Mouse (Mus musculus) heart, embryonic 16.5 days (tissue): ENCODE results near the gene Ank3. TPM values are rescaled to one million over a fixed set of nuclear protein-coding genes. Genes with fewer than 3 reads are reported as not detected.

Source experiments
- ATAC-seq: fragments of 200-750 bp; cut with Nextera tagmentation; replicated peaks from 2 replicates; pipeline ENCODE4 v1.8.0; 2017; ENCODE audit warnings: moderate number of reproducible peaks; ENCODE audit not compliant: insufficient read depth, low FRiP score; ENCODE audit errors: extremely low read depth
- H3K27ac ChIP-seq: fragments of 300-500 bp; sonication (generic); 2 replicates; pipeline ENCODE4 v1.5.1; 2014; ENCODE audit warnings: mild to moderate bottlenecking, low read length, control low read depth, moderate library complexity
- H3K27me3 ChIP-seq: fragments of 300-500 bp; sonication (generic); 2 replicates; pipeline ENCODE4 v1.6.1; 2014; ENCODE audit warnings: low read length, mixed read lengths; ENCODE audit not compliant: control insufficient read depth, insufficient read depth
- H3K36me3 ChIP-seq: fragments of 300-500 bp; sonication (generic); 2 replicates; pipeline ENCODE4 v1.6.1; 2014; ENCODE audit not compliant: control insufficient read depth, insufficient read depth
- H3K4me1 ChIP-seq: fragments of 300-500 bp; sonication (generic); 2 replicates; pipeline ENCODE4 v1.6.1; 2014; ENCODE audit warnings: low read length, mixed read lengths; ENCODE audit not compliant: control insufficient read depth, insufficient read depth
- H3K4me2 ChIP-seq: fragments of 300-500 bp; sonication (generic); 2 replicates; pipeline ENCODE4 v1.6.1; 2014; ENCODE audit warnings: low read depth, mild to moderate bottlenecking, control low read depth, low read length
- H3K4me3 ChIP-seq: fragments of 300-500 bp; sonication (generic); 2 replicates; pipeline ENCODE4 v1.5.1; 2014; ENCODE audit warnings: mild to moderate bottlenecking, control low read depth, low read length
- H3K9ac ChIP-seq: fragments of 300-500 bp; sonication (generic); 2 replicates; pipeline ENCODE4 v1.6.1; 2014; ENCODE audit warnings: low read length, control low read depth
- H3K9me3 ChIP-seq: fragments of 300-500 bp; sonication (generic); replicated peaks from 2 replicates; pipeline ENCODE4 v1.6.1; 2016; ENCODE audit warnings: low read length; ENCODE audit not compliant: control insufficient read depth
- WGBS: fragments of 180-500 bp; shearing (Covaris S2); extraction: QIAGEN DNeasy Blood & Tissue Kit; methylation state at CpG from one replicate; pipeline ENCODE4 v1.1.7; 2014; 5-methylcytosine and 5-hydroxymethylcytosine counted together
- polyA plus RNA-seq: library from polyadenylated mRNA; unstranded; fragments of >200 nt; fragmentation: Nextera tagmentation; extraction: Ambion mirVana; gene quantifications from 2 replicates; pipeline ENCODE4 v1.2.1, GENCODE M21; 2015

The Ank3 gene
- polyA plus RNA-seq, 1 experiment from 2014 or later, result 33.2 TPM

- Histone ChIP-seq H3K36me3 (peaks cover 5% of the 10 kb centered on the region), H3K4me2 (no peak overlapping the region), H3K4me1 (no peaks in the 10 kb centered on the region), H3K9ac (no peak overlapping the region), H3K27me3 (no peaks in the 10 kb centered on the region), H3K27ac (no peak overlapping the region), H3K9me3 (no peaks in the 10 kb centered on the region), H3K4me3 (no peak overlapping the region)
- WGBS, result 83% methylated on average over 7 of the region's 7 CpGs
- no peak for ATAC-seq
Measured at GRCm38 (mm10) chr10:69962226-69962625, 563.7 kb downstream of the Ank3 start.

GRCm38 (mm10) chr10:69962976-69963375 is 564.4 kb downstream of the Ank3 start:
- H3K4me2 ChIP-seq, result no peak overlapping the region
- no peak overlapping the region for H3K9ac ChIP-seq
- ATAC-seq, result no peak
- no peak overlapping the region for H3K4me3 ChIP-seq
- H3K36me3 ChIP-seq, result peaks cover 5% of the 10 kb centered on the region
- no peaks in the 10 kb centered on the region for H3K4me1 ChIP-seq
- WGBS, result 83% methylated on average over 7 of the region's 7 CpGs
- no peaks in the 10 kb centered on the region for H3K9me3 ChIP-seq
- no peak overlapping the region for H3K27ac ChIP-seq
- no peaks in the 10 kb centered on the region for H3K27me3 ChIP-seq

- Histone ChIP-seq H3K4me3 (no peak overlapping the region), H3K9me3 (no peaks in the 10 kb centered on the region), H3K27ac (no peak overlapping the region), H3K27me3 (no peaks in the 10 kb centered on the region), H3K4me2 (no peak overlapping the region), H3K9ac (no peak overlapping the region), H3K36me3 (no peaks in the 10 kb centered on the region; the same call in 1 of the 2 replicates), H3K4me1 (no peaks in the 10 kb centered on the region)
- 10% methylated on average over 5 of the region's 5 CpGs for WGBS
- no peak for ATAC-seq
Measured at GRCm38 (mm10) chr10:69964611-69965010, 566.0 kb downstream of the Ank3 start.

GRCm38 (mm10) chr10:69965085-69965484 is 566.5 kb downstream of the Ank3 start:
- H3K36me3 ChIP-seq, result no peaks in the 10 kb centered on the region; the same call in 1 of the 2 replicates
- H3K4me1 ChIP-seq, result no peaks in the 10 kb centered on the region
- H3K9ac ChIP-seq, result no peak overlapping the region
- no peak overlapping the region for H3K27ac ChIP-seq
- WGBS, result 71% methylated on average over 6 of the region's 6 CpGs
- H3K9me3 ChIP-seq, result no peaks in the 10 kb centered on the region
- no peak overlapping the region for H3K4me2 ChIP-seq
- H3K27me3 ChIP-seq, result no peaks in the 10 kb centered on the region
- H3K4me3 ChIP-seq, result no peak overlapping the region
- no peak for ATAC-seq

- no peak for ATAC-seq
- Histone ChIP-seq H3K9ac (no peak overlapping the region), H3K36me3 (no peaks in the 10 kb centered on the region; the same call in 1 of the 2 replicates), H3K4me3 (no peak overlapping the region), H3K9me3 (no peaks in the 10 kb centered on the region), H3K4me1 (no peaks in the 10 kb centered on the region), H3K27me3 (no peaks in the 10 kb centered on the region), H3K4me2 (no peak overlapping the region), H3K27ac (no peak overlapping the region)
- whole genome bisulfite sequencing, result 87% methylated on average over 3 of the region's 4 CpGs
Measured at GRCm38 (mm10) chr10:69967994-69968393, 569.4 kb downstream of the Ank3 start.

GRCm38 (mm10) chr10:69979636-69980035 is 581.1 kb downstream of the Ank3 start:
- Histone ChIP-seq H3K27ac (no peak overlapping the region), H3K4me1 (no peaks in the 10 kb centered on the region), H3K4me3 (no peak overlapping the region), H3K4me2 (no peak overlapping the region), H3K9ac (no peak overlapping the region), H3K27me3 (no peaks in the 10 kb centered on the region), H3K9me3 (no peaks in the 10 kb centered on the region), H3K36me3 (peaks cover 20% of the 10 kb centered on the region)
- no peak for ATAC-seq
- WGBS, result 95% methylated on average over 2 of the region's 2 CpGs

GRCm38 (mm10) chr10:69981386-69982097 is 583.0 kb downstream of the Ank3 start:
- Histone ChIP-seq H3K9me3 (no peaks in the 10 kb centered on the region), H3K4me1 (no peaks in the 10 kb centered on the region), H3K27ac (no peak overlapping the region), H3K9ac (no peak overlapping the region), H3K36me3 (peaks cover 21% of the 10 kb centered on the region), H3K4me3 (no peak overlapping the region), H3K4me2 (no peak overlapping the region), H3K27me3 (no peaks in the 10 kb centered on the region)
- 60% methylated on average over 21 of the region's 21 CpGs for WGBS
- no peak for ATAC-seq

GRCm38 (mm10) chr10:69982701-69983100 is 584.1 kb downstream of the Ank3 start:
- WGBS, result 86% methylated on average over 4 of the region's 4 CpGs
- Histone ChIP-seq H3K9ac (no peak overlapping the region), H3K9me3 (no peaks in the 10 kb centered on the region), H3K36me3 (peaks cover 30% of the 10 kb centered on the region), H3K4me1 (no peaks in the 10 kb centered on the region), H3K4me2 (no peak overlapping the region), H3K27me3 (no peaks in the 10 kb centered on the region), H3K27ac (no peak overlapping the region), H3K4me3 (no peak overlapping the region)
- ATAC-seq, result no peak

- Histone ChIP-seq H3K4me2 (no peak overlapping the region), H3K4me3 (no peak overlapping the region), H3K9ac (no peak overlapping the region), H3K27me3 (no peaks in the 10 kb centered on the region), H3K27ac (no peak overlapping the region), H3K9me3 (peaks cover 13% of the 10 kb centered on the region), H3K36me3 (peaks cover 49% of the 10 kb centered on the region), H3K4me1 (no peaks in the 10 kb centered on the region)
- ATAC-seq, result no peak
- WGBS, result 92% methylated on average over 11 of the region's 11 CpGs
Measured at GRCm38 (mm10) chr10:69987496-69987895, 588.9 kb downstream of the Ank3 start.
